Mouse (Mus musculus) inflammation-experienced regulatory T-cells, adult 6 months (primary cell): ENCODE results near the gene Mlf2. TPM values are rescaled to one million over a fixed set of nuclear protein-coding genes. Genes with fewer than 3 reads are reported as not detected.
"Not testable (repeated sequence)": the region's sequence is repeated elsewhere in the genome, so short reads cannot be mapped to it uniquely, and the experiment has no call there.

Experiments used
- ATAC-seq: one replicate; pipeline ENCODE4 v1.8.0; 2017
- polyA plus RNA-seq, 3 experiments: library from polyadenylated mRNA; unstranded; fragments of 100-300 nt; shearing (Covaris generic); gene quantifications; one replicate each; pipeline ENCODE4 v1.2.1; 2017

Mlf2 gene
- 10 to 100 TPM; 35.6 to 70.5 (median 42.2) TPM for polyA plus RNA-seq

- ATAC-seq = peak; percentile 87
Observed at GRCm38 (mm10) chr6:124930754-124931524, at the start of gene Mlf2. Mlf2 (plus strand) TSS chr6:124931386.

GRCm38 (mm10) chr6:124881821-124882220 lies 49.4 kb upstream of the Mlf2 start:
- ATAC-seq = no peak

GRCm38 (mm10) chr6:124883351-124883750 lies 47.8 kb upstream of the Mlf2 start:
- ATAC-seq = no peak

- peak; percentile 94 for ATAC-seq
Observed at GRCm38 (mm10) chr6:124884714-124885500, 46.3 kb upstream of the Mlf2 start.

GRCm38 (mm10) chr6:124885956-124886381 lies 45.2 kb upstream of the Mlf2 start:
- ATAC-seq = peak; percentile 10

- ATAC-seq = peak; percentile 26
Observed at GRCm38 (mm10) chr6:124887986-124888385, 43.2 kb upstream of the Mlf2 start, which contains the start of gene Cd4. Cd4 (minus strand) TSS chr6:124888221.

GRCm38 (mm10) chr6:124888555-124889125 lies 42.5 kb upstream of the Mlf2 start:
- no peak for ATAC-seq

GRCm38 (mm10) chr6:124890997-124891396 lies 40.2 kb upstream of the Mlf2 start:
- no peak for ATAC-seq

- ATAC-seq = not testable (repeated sequence)
Observed at GRCm38 (mm10) chr6:124894113-124894512, 37.1 kb upstream of the Mlf2 start.

GRCm38 (mm10) chr6:124898359-124898758 lies 32.8 kb upstream of the Mlf2 start:
- no peak for ATAC-seq

GRCm38 (mm10) chr6:124900056-124900800 lies 31.0 kb upstream of the Mlf2 start:
- ATAC-seq = peak; percentile 29

GRCm38 (mm10) chr6:124900801-124901480 lies 30.2 kb upstream of the Mlf2 start:
- ATAC-seq = peak; percentile 61

GRCm38 (mm10) chr6:124901851-124902250 lies 29.3 kb upstream of the Mlf2 start:
- peak; percentile 25 for ATAC-seq

- ATAC-seq = peak; percentile 63
Observed at GRCm38 (mm10) chr6:124903580-124904151, 27.5 kb upstream of the Mlf2 start.

- no peak for ATAC-seq
Observed at GRCm38 (mm10) chr6:124904161-124904981, 26.8 kb upstream of the Mlf2 start.

GRCm38 (mm10) chr6:124904991-124905860 lies 26.0 kb upstream of the Mlf2 start:
- no peak for ATAC-seq

GRCm38 (mm10) chr6:124907767-124908166 lies 23.4 kb upstream of the Mlf2 start:
- peak; percentile 61 for ATAC-seq

GRCm38 (mm10) chr6:124910032-124910431 lies 21.2 kb upstream of the Mlf2 start:
- ATAC-seq = no peak

GRCm38 (mm10) chr6:124911533-124912218 lies 19.5 kb upstream of the Mlf2 start, which contains the start of gene Lag3:
Lag3 (minus strand) TSS chr6:124911705.
- ATAC-seq = peak; percentile 36
